16 mouse cellular contexts compared by ENCODE assay signal in the genomic region with DNA sequence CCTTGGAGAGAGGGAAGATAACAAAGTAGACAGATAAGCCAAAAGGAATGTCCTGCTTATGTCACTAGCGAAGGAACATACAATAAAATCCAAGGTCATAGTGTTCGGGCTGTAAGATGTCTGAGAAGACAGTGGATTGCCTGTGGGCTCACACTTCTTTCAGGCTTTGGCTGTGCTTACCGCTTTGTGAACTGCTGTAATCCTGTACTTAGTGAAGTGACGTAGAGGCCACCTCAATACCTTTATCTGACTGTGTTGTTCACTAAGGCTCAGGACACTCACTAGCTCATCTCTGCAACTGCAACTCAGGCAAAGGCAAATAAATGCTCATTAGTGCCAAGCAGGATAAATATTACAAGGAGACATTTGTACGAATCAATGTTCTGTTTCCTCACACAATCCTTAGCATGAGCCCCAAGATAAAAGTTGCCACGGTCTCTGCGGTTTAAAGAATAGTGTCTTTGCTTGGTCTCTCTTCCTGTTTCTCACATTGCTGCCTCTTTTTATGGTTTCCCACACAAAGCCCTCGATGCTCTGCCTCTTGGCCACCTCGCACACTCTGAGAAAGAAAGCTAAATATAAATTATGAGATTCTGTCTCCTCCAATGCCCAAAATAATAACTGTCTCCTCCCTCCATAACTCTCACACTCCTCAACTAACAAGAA. TPM values are rescaled to one million over a fixed set of nuclear protein-coding genes. Genes with fewer than 3 reads are reported as not detected.
A peak's percentile ranks its signal among the peaks of the same experiment; 100 is the strongest.
DNase-seq lines count a peak whose midpoint lies in the region.
"Had no signal": no experiment of that assay in that cellular context is flagged by ENCODE, and none has a peak within 500 bp of the region (broad histone marks: within the 10 kb centered on the region; RNA-seq: fewer than 3 reads in every experiment).

No protein-coding gene starts in this region.

- DNase-seq in B cell, adult 2 months: peak; percentile 17 to 28
- DNase-seq in CD4-positive, CD25-positive, alpha-beta regulatory T cell, adult 2 months (ENCODE audit: low read depth, low spot score): peak; percentile 34
- DNase-seq in induced T-regulatory cell, adult 2 months (ENCODE audit: low read depth): peak; percentile 12
- peak; percentile 36 for DNase-seq in splenic B cell, adult 2 months (ENCODE audit: low read depth, low spot score)
- DNase-seq in midbrain, embryonic 10.5 days (ENCODE audit: low spot score): no peak
- no peak for DNase-seq in layer of hippocampus, adult 8-10 months (ENCODE audit: low spot score in 2 of 2)
- DNase-seq in layer of hippocampus, postnatal 25 days (ENCODE audit: extremely low spot score in 1 of 2, low spot score in 1 of 2): no peak
- DNase-seq: adrenal gland, postnatal 25 days; cerebellum, adult 8-10 months; forebrain, postnatal 0 days; gastrocnemius, postnatal 10 days; kidney, adult 18-20 months; kidney, postnatal 10 days; layer of hippocampus, adult 9-11 months had no signal

- H3K27me3 ChIP-seq in splenic B cell, adult 2 months (ENCODE audit: control insufficient read depth, insufficient read depth, low read length, poor library complexity, severe bottlenecking): no peaks in the 10 kb centered on the region
- no peaks in the 10 kb centered on the region for H3K27me3 ChIP-seq in midbrain, embryonic 10.5 days (ENCODE audit: low read depth, poor library complexity, severe bottlenecking)
- H3K27me3 ChIP-seq: hindbrain, embryonic 12.5 days; liver, embryonic 15.5 days had no signal

- WGBS in midbrain, embryonic 10.5 days: 89% methylated on average over 9 of the region's 9 CpGs

- H3K27ac ChIP-seq in midbrain, embryonic 10.5 days (replicated peaks): no peak overlapping the region
- H3K27ac ChIP-seq: hindbrain, embryonic 12.5 days; liver, embryonic 15.5 days had no signal

- no peak overlapping the region for H3K4me3 ChIP-seq in midbrain, embryonic 10.5 days
- H3K4me3 ChIP-seq: hindbrain, embryonic 12.5 days; liver, embryonic 15.5 days had no signal

- no peaks in the 10 kb centered on the region for H3K36me3 ChIP-seq in splenic B cell, adult 2 months (ENCODE audit: control insufficient read depth, insufficient read depth, low read length, poor library complexity, severe bottlenecking)
- H3K36me3 ChIP-seq in midbrain, embryonic 10.5 days: no peaks in the 10 kb centered on the region
- H3K36me3 ChIP-seq: hindbrain, embryonic 12.5 days; liver, embryonic 15.5 days had no signal

- H3K9me3 ChIP-seq in midbrain, embryonic 10.5 days (replicated peaks): no peaks in the 10 kb centered on the region
- H3K9me3 ChIP-seq: hindbrain, embryonic 12.5 days; liver, embryonic 15.5 days had no signal

- no peaks in the 10 kb centered on the region for H3K4me1 ChIP-seq in midbrain, embryonic 10.5 days
- H3K4me1 ChIP-seq: hindbrain, embryonic 12.5 days; liver, embryonic 15.5 days had no signal

RNA-seq across cellular contexts. Expression of gene Mctp2, which starts 8.1 kb away (rescaled TPM):
- polyA plus RNA-seq in midbrain, embryonic 10.5 days (2016; fragmentation: Nextera tagmentation; extraction: Ambion mirVana): 0.10 and 0.51 TPM in 2 replicates
- total RNA-seq in layer of hippocampus, adult 8-10 months (2022): 1 to 10 TPM; 2.0 to 2.9 (median 2.2) TPM
- total RNA-seq in layer of hippocampus, postnatal 25 days (2021): 1 to 10 TPM; 1.2 to 1.4 TPM

Comparison
In these comparisons a context has a peak if more than half of its experiments do, and no peak if none do; other contexts are left out.
1. DNase-seq: peak in B cell, adult 2 months (2 of 2), CD4-positive, CD25-positive, alpha-beta regulatory T cell, adult 2 months (single experiment), induced T-regulatory cell, adult 2 months (single experiment) and splenic B cell, adult 2 months (single experiment); none in midbrain, embryonic 10.5 days (single experiment), layer of hippocampus, adult 8-10 months (0 of 2) and layer of hippocampus, postnatal 25 days (0 of 2).